Mouse (Mus musculus) effector memory CD4-positive, alpha-beta T cell, adult 5 months (primary cell): ENCODE data around the gene Adora2a. TPM values are rescaled to one million over a fixed set of nuclear protein-coding genes. Genes with fewer than 3 reads are reported as not detected.

ENCODE experiments used
- polyA plus RNA-seq: library from polyadenylated mRNA; unstranded; fragments of 100-300 nt; shearing (Covaris generic); gene quantifications from one replicate; pipeline ENCODE4 v1.2.1, GENCODE M21; 2017

Gene Adora2a
- 194 TPM for polyA plus RNA-seq

DNA sequence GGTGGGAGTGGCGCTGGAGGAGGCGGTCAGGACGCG is at the start of gene Adora2a:
TSS of gene Adora2a (plus strand) at position 6 of the 36 bp plus-strand sequence.

Other genes with a start within 250 kb of the Adora2a start
- 65.5 TPM for gene Specc1l, start 104.8 kb upstream of the Adora2a start, polyA plus RNA-seq
- 0.65 TPM for gene Upb1, start 84.2 kb downstream of the Adora2a start, polyA plus RNA-seq
- gene Snrpd3, start 200.7 kb downstream of the Adora2a start, polyA plus RNA-seq: 135 TPM
- gene Gucd1, start 201.1 kb downstream of the Adora2a start, polyA plus RNA-seq: 18.0 TPM
- gene Lrrc75b, start 243.5 kb downstream of the Adora2a start, polyA plus RNA-seq: 2.0 TPM
- 7.5 TPM for gene Ggt1, start 244.7 kb downstream of the Adora2a start, polyA plus RNA-seq